Mouse (Mus musculus) mouse embryonic stem cell (cell line): ENCODE measurements around the gene Platr25.
"Not testable (repeated sequence)": the region's sequence is repeated elsewhere in the genome, so short reads cannot be mapped to it uniquely, and the experiment has no call there.

Source experiments
- in situ Hi-C, 2 experiments: fragments of 300-500 bp; cut with MboI; formaldehyde crosslinking; loops; 1 replicate in 1 of 2; 3 replicates in 1 of 2; pipeline ENCODE4 v1.14.3; 2019 to 2020; ENCODE audit warnings: low sequenced_read_pairs in 2 of 2, low pct_unique_long_range_greater_than_20kb in 1 of 2, mixed read lengths in 1 of 2; ENCODE audit not compliant: unreplicated experiment in 1 of 2

The Platr25 gene

GRCm38 (mm10) chr13:62760432-62761415, at the start of gene Platr25:
TSS of gene Platr25 (minus strand) at chr13:62760709.
- in situ Hi-C loops: loop anchor here in 1 of 2 experiments (10.0 kb wide), 1 partner anchor 84 kb away; no protein-coding TSS in a partner anchor

GRCm38 (mm10) chr13:62807981-62808380, 47.5 kb upstream of the Platr25 start:
- in situ Hi-C loops: not testable (repeated sequence)

DNA sequence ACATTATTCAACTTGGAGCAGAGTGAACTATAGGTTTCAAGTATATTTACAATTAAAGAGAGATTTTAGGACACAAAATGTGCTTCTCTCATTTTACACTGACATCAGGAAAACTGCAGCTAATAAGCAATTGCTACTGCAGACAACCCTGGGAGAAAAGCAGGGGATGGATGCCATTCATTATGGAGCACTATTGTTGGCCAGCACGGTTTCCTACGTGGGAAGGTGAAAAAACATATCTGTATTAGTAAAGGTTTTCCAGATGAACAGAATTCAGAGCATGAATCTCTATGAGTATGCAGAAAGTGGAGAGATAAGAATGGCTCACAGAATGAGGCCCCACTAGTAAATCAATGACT, 25.6 kb upstream of the Platr25 start:
- in situ Hi-C loops: not testable (repeated sequence)

DNA sequence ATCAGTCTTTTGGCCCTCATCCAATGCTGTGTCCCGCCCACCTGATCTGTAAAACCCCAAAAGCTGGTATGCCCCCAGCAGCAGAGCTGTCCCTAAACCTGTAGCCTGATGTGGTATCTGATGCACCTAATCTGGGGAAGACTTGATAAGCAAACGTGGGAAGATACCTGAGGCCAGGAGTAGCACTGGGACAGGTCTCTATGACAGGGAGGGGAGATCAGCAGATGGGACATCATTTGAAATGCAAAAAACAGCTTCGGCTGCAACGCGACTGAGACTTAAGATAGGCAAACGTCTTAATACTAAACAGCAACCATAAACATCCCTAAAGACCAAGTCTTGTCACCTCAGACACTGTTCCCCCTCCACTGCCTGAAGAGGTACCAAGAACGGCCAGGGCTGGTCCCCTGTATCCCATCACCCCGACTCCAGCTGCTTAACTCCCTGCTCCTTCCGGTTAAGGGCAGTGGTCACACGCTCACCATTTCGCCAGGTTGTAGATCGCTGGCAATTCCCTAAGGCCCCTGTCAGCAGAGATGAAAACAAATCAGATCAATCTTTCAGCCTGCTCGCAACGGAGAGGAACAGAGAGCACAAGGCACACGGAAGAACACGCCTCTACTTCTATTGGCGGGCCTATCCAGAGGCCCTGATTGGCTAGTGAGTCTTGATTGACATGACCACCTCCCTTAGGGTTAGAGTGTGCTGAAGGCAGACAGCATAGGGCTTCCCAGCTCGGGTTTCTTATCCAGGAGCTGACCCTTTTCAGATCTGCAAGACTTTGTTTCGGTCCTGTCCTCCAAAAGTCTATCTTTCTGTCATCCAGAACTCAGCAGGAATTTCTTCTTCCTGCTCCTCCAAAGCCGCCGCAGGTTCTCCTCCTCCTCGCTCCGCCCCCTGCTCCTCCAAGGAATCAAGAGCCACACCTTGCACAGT, 25.0 kb upstream of the Platr25 start, which contains the start of gene Gm5141:
Gm5141 (minus strand) TSS at position 610 of the 936 bp plus-strand sequence.
- in situ Hi-C loops: not testable (repeated sequence)

DNA sequence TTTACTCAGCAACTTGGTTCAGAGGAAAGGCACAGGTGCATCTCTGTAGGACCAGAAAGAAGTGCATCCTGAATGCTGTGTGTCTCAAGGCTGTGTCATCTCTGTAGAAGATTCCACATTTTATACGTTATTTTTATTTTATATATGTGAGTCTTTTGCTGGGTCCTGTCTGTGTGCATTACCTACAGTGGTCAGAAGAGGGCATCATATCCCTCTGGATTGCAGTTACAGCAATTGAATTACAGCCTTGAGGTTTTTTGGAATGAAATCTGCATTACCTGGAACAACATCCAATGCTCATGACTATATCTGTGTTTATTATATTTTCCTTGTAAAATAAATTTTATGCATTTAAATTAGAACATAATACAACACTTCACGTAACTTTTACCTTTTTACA, 3.3 kb upstream of the Platr25 start:
- in situ Hi-C loops: loop anchor here in 1 of 2 experiments (10.0 kb wide), 1 partner anchor 81 kb away; no protein-coding TSS in a partner anchor

DNA sequence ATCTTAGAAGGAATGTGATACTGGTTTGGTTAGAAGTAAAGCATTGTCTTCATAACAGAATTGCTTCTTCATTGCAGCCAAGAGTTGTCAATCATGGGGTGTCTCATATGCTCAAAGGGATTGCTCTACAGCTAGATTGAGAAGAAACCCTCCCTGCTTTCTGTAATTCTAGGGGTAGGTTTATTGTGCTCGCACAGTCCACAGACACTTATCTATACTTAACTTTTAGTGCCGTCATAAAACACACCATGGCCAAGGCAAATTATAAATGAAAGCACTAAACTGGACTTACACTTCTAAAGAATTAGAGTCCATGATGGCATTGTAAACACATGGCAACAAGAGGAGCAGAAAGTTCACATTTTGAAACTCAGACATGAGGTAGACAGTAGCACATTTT, 27.2 kb downstream of the Platr25 start:
- in situ Hi-C loops: no loop called here

- in situ Hi-C loops: not testable (repeated sequence)
Observed at GRCm38 (mm10) chr13:62712611-62713010, 47.9 kb downstream of the Platr25 start.

GRCm38 (mm10) chr13:62685287-62685648, 75.2 kb downstream of the Platr25 start:
- in situ Hi-C loops: not testable (repeated sequence)

GRCm38 (mm10) chr13:62684608-62685286, 75.8 kb downstream of the Platr25 start:
- in situ Hi-C loops: not testable (repeated sequence)

GRCm38 (mm10) chr13:62653369-62653743, 107.2 kb downstream of the Platr25 start:
- in situ Hi-C loops: no loop called here

DNA sequence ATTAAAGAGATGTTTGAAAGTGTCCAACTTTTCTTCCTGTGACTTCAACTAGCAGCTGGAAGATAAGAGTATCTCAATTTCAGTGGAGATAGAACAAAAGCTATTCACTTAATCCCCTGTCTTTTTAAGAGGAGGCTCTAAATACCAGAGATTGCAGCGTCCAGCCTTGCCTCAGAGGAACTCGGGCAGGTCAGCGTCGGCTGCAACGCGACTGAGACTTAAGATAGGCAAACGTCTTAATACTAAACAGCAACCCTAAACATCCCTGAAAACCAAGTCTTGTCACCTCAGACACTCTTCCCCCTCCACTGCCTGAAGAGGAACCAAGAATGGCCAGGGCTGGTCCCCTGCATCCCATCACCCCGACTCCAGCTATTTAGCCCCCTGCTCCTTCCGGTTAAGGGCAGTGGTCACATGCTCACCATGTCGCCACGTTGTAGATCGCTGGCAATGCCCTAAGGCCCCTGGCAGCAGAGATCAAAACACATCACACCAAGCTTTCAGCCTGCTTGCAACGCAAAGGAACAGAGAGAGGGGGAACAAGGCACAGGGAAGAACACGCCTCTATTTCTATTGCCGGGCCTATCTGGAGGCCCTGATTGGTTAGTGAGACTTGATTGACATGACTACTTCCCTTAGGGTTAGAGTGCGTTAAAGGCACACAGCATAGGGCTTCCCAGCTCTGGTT, 107.7 kb downstream of the Platr25 start:
- in situ Hi-C loops: not testable (repeated sequence)

GRCm38 (mm10) chr13:62627071-62627470, 133.4 kb downstream of the Platr25 start:
- in situ Hi-C loops: loop anchor here (10.0 kb wide), 1 partner anchor 228 kb away; the partner anchor contains the start of gene Fbp2 (in 2 of the 2)

DNA sequence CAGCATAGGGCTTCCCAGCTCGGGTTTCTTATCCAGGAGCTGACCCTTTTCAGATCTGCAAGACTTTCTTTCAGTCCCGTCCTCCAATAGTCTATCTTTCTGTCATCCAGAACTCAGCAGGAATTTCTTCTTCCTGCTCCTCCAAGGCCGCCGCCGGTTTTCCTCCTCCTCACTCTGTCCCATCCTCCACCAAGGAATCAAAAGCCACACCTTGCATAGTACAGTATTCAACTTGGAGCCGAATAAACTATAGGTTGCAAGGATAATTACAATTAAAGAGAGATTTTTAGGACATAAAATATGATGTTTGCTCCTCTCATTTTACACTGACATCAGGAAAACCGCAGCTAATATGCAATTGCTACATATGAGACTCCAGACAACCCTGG, 136.2 kb downstream of the Platr25 start:
- in situ Hi-C loops: loop anchor here (10.0 kb wide), 1 partner anchor 231 kb away; the partner anchor contains the start of gene Fbp2 (in 2 of the 2)

DNA sequence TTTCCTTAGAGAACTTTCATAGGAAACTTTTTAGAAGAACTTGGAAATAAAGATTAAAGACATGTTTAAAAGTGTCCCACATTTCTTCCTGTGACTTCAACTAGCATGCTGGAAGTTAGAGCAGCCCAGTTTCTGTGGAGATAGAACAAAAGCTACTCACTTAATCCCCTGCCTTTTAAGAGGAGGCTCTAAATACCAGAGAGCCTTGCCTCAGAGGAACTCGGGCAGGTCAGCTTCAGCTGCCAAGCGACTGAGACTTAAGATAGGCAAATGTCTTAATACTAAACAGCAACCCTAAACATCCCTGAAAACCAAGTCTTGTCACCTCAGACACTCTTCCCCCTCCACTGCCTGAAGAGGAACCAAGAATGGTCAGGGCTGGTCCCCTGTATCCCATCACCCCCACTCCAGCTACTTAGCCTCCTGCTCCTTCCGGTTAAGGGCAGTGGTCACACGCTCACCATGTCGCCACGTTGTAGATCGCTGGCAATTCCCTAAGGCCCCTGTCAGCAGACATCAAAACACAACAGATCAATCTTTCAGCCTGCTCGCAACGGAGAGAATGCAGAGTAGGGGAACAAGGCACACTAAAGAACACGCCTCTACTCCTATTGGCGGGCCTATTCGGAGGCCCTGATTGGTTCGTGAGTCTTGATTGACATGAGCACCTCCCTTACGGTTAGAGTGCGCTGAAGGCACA, 136.8 kb downstream of the Platr25 start, which contains the start of gene 6720489N17Rik:
6720489N17Rik (minus strand) TSS at position 606 of the 700 bp plus-strand sequence.
- in situ Hi-C loops: loop anchor here (10.0 kb wide), 1 partner anchor 231 kb away; the partner anchor contains the start of gene Fbp2 (in 2 of the 2)
